Mouse (Mus musculus): ENCODE measurements around the gene Chchd5.

GRCm38 (mm10) chr2:129090370-129090769 lies 39.1 kb upstream of the Chchd5 start:
- TF ChIP-seq CEBPB (IDR thresholded peaks at IDR 0.05; ENCODE audit: insufficient read depth, poor library complexity, severe bottlenecking) (no peak), POLR2A (IDR thresholded peaks at IDR 0.05; ENCODE audit: insufficient read length, low read depth) (no peak), USF1 (IDR thresholded peaks at IDR 0.05; ENCODE audit: low read depth) (no peak), TCF3 (IDR thresholded peaks at IDR 0.05; ENCODE audit: insufficient read length, low read depth) (no peak)
